Mouse (Mus musculus) lung, adult 2 months (tissue): ENCODE measurements around the gene Lypd6b.

ENCODE experiments used
- CTCF ChIP-seq: fragments of 200-500 bp; IDR thresholded peaks from 2 replicates; pipeline ENCODE4 v1.5.1; 2011; ENCODE audit warnings: mild to moderate bottlenecking, low read length, control low read depth; ENCODE audit not compliant: insufficient read depth
- POLR2A ChIP-seq: fragments of 200-500 bp; IDR thresholded peaks from 2 replicates; pipeline ENCODE4 v1.6.1; 2011; ENCODE audit warnings: low read depth, mild to moderate bottlenecking, control low read depth, low read length, borderline replicate concordance; ENCODE audit errors: extremely low read depth

DNA sequence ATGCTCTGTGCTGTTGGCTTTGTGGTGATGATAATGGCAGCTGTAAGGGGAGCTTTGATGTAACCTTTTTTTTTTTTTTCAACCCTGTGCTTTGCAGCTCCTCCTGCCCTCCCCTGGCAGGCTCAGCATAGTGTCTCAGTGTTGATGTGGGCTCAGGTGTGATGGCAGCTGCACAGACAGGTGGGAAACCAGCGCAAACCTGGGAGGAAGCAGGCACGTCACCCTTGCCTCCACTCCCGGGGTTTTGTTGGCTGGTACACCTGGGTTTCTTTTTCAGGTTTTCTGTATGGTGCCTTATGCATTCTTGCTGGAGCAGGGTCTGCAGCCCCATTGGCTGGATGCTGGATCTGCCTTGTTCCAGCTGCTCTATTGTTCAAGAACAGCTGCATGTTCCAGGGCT, 29.7 kb downstream of the Lypd6b start:
- TF ChIP-seq POLR2A (no peak), CTCF (no peak)
